Mouse (Mus musculus): ENCODE data around the gene Tpcn2.

Tpcn2 gene

GRCm38 (mm10) chr7:145155666-145156065 is 128.1 kb downstream of the Tpcn2 start:
- no peak for DNase-seq (ENCODE audit: extremely low spot score)

GRCm38 (mm10) chr7:145154066-145154465 is 129.7 kb downstream of the Tpcn2 start:
- no peak for DNase-seq (ENCODE audit: extremely low spot score)

DNA sequence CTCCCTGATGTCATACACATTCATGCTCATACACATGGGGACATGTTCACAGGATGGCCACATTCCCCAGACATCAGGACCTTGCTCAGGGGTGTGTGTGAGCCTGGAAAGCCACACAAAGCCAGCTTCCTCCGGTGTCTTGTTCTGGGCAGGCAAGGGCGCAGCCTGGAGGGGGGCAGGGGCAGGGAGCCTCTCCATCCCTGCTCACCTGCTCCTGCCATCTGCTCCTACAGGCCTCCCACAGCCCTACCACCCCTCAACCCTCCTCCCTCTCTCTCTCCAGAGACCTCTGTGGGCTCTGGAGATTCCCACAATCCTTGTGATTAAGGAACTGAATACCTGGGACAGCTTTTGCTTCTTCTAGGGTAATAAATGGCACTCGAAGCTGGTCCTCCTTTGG is 132.0 kb downstream of the Tpcn2 start:
- no peak for DNase-seq (ENCODE audit: extremely low spot score)

DNA sequence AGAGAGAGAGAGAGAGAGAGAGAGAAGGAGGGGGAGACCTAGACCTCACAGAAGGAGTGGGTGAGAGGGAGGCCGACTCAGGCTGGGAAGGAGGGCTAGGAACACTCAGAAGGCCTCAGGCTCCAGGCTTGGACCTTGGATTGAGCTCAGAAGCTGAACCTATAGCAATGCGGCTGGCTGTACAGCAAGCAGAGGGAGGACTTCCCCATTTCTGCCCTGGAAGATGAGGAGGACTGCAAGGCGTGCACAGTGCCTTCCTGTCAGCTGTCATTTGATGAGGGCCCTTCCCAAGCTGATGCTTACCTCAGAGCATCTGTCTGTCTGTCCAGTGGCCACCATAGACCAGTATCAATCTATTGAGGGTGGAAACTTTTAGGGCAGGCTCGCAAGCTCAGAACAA is 134.9 kb downstream of the Tpcn2 start:
- DNase-seq (ENCODE audit: extremely low spot score) = no peak

DNA sequence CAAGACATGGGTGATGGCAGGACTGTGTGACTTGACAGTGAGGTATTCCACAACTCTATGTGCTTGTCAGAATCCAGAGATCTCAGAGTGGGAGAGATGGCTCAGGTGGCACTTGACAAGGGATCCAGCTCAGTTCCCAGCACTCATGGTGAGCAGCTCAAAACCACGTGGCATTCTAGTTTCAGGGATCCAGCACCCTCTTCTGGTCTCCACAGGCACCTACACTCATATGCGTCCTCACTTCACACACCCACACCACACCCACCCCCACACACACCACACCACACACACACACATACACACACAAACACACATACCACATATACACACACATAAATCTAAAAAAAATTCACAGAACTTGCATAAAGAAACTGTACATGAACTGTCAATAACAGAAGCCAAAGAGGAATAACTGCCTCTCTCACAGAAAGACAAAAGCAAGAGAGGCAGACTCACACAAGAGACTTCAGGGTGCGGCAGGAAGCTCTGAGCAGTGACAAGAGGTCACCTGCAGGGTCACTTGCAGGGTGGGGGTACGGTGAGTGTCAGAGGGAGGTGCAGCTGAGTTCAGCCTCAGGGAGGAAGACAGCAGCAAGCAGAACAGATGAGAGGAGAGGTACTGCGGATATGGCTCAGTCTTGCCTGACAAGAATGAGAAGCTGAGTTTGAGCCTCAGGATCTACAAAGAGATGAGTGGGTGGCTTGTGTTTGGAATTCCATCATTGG is 135.7 kb downstream of the Tpcn2 start:
- no peak for DNase-seq (ENCODE audit: extremely low spot score)

DNA sequence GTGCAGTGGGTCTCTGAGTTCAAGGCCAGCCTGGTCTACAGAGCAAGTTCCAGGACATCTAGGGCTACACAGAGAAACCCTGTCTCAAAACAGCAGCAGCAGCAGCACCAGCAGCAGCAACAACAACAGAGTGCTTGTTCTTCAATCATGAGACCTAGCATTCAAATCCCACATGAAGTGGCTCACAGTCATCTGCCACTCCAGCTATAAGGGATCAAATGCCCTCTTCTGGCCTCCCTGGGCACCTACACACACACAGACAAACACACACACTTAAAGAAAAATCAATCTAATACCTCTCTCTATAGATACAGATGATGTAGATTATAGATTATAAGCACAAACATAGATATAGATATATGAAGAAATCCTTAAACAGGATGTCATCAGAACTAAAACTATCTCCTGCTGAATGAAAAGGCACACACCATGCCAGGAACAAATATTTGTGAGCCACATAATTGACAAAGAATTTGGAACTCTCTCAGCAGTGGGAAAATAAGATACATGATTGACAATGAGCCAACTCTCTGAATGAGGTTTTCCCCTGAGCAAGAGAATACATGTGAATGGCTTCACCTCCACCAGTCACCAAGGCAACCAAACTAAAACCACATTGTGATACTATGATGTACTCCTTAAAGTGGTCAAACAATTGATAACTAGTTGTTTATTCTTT is 137.4 kb downstream of the Tpcn2 start:
- DNase-seq (ENCODE audit: extremely low spot score) = no peak

DNA sequence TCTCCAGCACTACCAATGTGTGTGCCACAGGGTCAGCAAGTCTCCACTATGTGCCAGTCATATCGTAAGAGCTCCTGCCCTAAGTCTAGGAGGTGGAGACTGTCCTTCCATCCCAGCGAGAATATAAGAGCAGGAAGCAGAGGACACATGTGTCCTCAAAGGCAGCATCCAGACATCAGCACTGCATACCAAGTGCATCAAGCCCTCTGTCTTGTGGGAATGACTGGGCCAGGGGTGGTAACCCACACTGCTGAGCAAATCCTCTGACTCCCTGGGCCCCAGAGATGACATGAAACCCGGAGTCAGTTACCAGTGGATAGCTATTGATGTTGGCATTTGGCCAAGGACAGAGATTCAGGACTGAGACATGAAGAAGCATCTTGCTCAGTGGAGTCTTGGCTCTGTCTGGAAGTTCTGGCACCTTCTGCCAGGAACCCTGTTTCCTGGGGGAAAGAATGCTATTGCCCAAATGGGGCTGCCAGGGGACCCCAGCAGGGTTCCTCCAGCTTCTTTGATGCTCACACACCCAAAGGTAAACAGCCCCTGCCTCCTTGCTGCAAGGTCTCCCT is 140.2 kb downstream of the Tpcn2 start:
- DNase-seq (ENCODE audit: extremely low spot score) = no peak

- no peak for DNase-seq (ENCODE audit: extremely low spot score)
Observed at GRCm38 (mm10) chr7:145140656-145141055, 143.2 kb downstream of the Tpcn2 start.

- no peak for DNase-seq (ENCODE audit: extremely low spot score)
Observed at GRCm38 (mm10) chr7:145139576-145139975, 144.2 kb downstream of the Tpcn2 start.

DNA sequence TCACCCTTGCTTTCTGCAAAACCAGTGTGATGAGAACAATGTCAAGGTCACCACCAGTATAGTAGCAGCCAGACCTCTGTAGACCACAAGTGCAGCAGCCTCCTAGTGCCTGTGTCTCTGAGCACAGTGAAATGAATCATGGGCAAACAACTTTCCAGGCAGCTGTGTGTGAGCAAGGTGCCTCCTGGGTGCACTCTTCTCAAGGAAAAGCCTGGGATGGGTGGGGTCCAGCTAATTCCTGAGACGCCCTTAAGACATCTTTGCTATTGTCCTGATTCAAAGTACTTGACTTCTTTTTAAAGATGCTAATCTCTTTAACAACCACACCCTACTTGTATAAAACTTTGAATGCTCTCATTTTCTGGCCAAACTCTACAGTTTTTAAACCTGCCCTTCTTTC is 144.7 kb downstream of the Tpcn2 start:
- no peak for DNase-seq (ENCODE audit: extremely low spot score)

GRCm38 (mm10) chr7:145137871-145138270 is 145.9 kb downstream of the Tpcn2 start:
- DNase-seq (ENCODE audit: extremely low spot score) = no peak

GRCm38 (mm10) chr7:145136831-145137230 is 147.0 kb downstream of the Tpcn2 start:
- DNase-seq (ENCODE audit: extremely low spot score) = no peak

All from embryo, embryonic 9.5 days (tissue).